Mouse (Mus musculus): ENCODE data around the gene 4921524J17Rik. TPM values are rescaled to one million over a fixed set of nuclear protein-coding genes. Genes with fewer than 3 reads are reported as not detected.

Gene 4921524J17Rik
- total and polyA plus RNA-seq, 3 experiments, result 14.6 to 21.9 TPM; not detected in 1

- no peaks in the 10 kb centered on the region for H3K27me3 ChIP-seq (ENCODE audit: control insufficient read depth in 1 of 2, insufficient read depth in 2 of 2, low read length in 2 of 2)
- no peak within 1 kb of the TSS for H3K27ac ChIP-seq (ENCODE audit: control insufficient read depth, low read depth, low read length)
- H3K4me3 ChIP-seq (ENCODE audit: control insufficient read depth in 1 of 2, insufficient read depth in 1 of 2, low read depth in 2 of 2, low read length in 2 of 2), result no peak within 1 kb of the TSS
- no peak for TF ChIP-seq KAT2A (conservative IDR thresholded peaks at IDR 0.05; ENCODE audit: low read depth, low read length)
- TF ChIP-seq EP300 (IDR thresholded peaks at IDR 0.05; ENCODE audit: low read depth in 1 of 2, low read length in 2 of 2), result no peak
- TF ChIP-seq ZNF384 (IDR thresholded peaks at IDR 0.05; ENCODE audit: low read depth, low read length), result no peak
- no peak for TF ChIP-seq ZC3H11A (IDR thresholded peaks at IDR 0.05; ENCODE audit: low read depth, low read length)
- no peak for TF ChIP-seq USF2 (IDR thresholded peaks at IDR 0.05; ENCODE audit: borderline replicate concordance in 1 of 2, insufficient read depth in 1 of 2, low read depth in 1 of 2, low read length in 2 of 2)
- TF ChIP-seq ZMIZ1 (IDR thresholded peaks at IDR 0.05; ENCODE audit: low read depth, low read length), result no peak
- TF ChIP-seq ZKSCAN1 (IDR thresholded peaks at IDR 0.05; ENCODE audit: low read depth, low read length), result no peak
- no peak for TF ChIP-seq UBTF (IDR thresholded peaks at IDR 0.05; ENCODE audit: borderline replicate concordance, insufficient read depth, low read depth, low read length)
- no peak for TF ChIP-seq NELFE (IDR thresholded peaks at IDR 0.05; ENCODE audit: low read depth, low read length)
- TF ChIP-seq GATA1 (IDR thresholded peaks at IDR 0.05; ENCODE audit: low read depth, low read length), result no peak
- no peak for TF ChIP-seq POLR2A (IDR thresholded peaks at IDR 0.05; ENCODE audit: control insufficient read depth in 1 of 2, insufficient read depth in 1 of 2, low read depth in 1 of 2, low read length in 2 of 2, poor library complexity in 1 of 2)
- H3K36me3 ChIP-seq (ENCODE audit: control insufficient read depth in 1 of 2, insufficient read depth in 2 of 2, low read length in 2 of 2), result peaks cover 0 to 13% of the 10 kb centered on the region in 2 experiments; a peak in 1 of 4 replicates
- H3K9me3 ChIP-seq (replicated peaks; ENCODE audit: insufficient read depth, low read length), result no peaks in the 10 kb centered on the region
- DNase-seq (ENCODE audit: low read depth, low spot score), result no peak
- no peaks in the 10 kb centered on the region for H3K79me2 ChIP-seq (ENCODE audit: control insufficient read depth, insufficient read depth, low read length, poor library complexity)
- H3K9ac ChIP-seq (ENCODE audit: control insufficient read depth, low read depth, low read length, poor library complexity, severe bottlenecking), result no peak within 1 kb of the TSS
- H3K4me1 ChIP-seq (ENCODE audit: control insufficient read depth in 1 of 2, insufficient read depth in 2 of 2, low read length in 2 of 2), result peaks cover 0 to 13% of the 10 kb centered on the region in 2 experiments; a peak in 1 of 4 replicates
These were observed 46.4 kb downstream of the 4921524J17Rik start, which contains the start of gene Mylk3 for GRCm38 (mm10) chr8:85386205-85386604. TSS of gene Mylk3 (minus strand) at chr8:85386345.

- Histone ChIP-seq H3K27me3 (ENCODE audit: control insufficient read depth in 1 of 2, insufficient read depth in 2 of 2, low read length in 2 of 2) (no peaks in the 10 kb centered on the region), H3K27ac (ENCODE audit: control insufficient read depth, low read depth, low read length) (peak overlapping the region; percentile 86), H3K4me3 (ENCODE audit: control insufficient read depth in 1 of 2, insufficient read depth in 1 of 2, low read depth in 2 of 2, low read length in 2 of 2) (peak overlapping the region; percentile 36), H3K4me1 (ENCODE audit: control insufficient read depth in 1 of 2, insufficient read depth in 2 of 2, low read length in 2 of 2) (peaks cover 0 to 34% of the 10 kb centered on the region in 2 experiments; a peak in 3 of 4 replicates), H3K79me2 (ENCODE audit: control insufficient read depth, insufficient read depth, low read length, poor library complexity) (no peaks in the 10 kb centered on the region), H3K36me3 (ENCODE audit: control insufficient read depth in 1 of 2, insufficient read depth in 2 of 2, low read length in 2 of 2) (peaks cover 0 to 32% of the 10 kb centered on the region in 2 experiments; a peak in 2 of 4 replicates), H3K9ac (ENCODE audit: control insufficient read depth, low read depth, low read length, poor library complexity, severe bottlenecking) (peak overlapping the region; percentile 61), H3K9me3 (replicated peaks; ENCODE audit: insufficient read depth, low read length) (no peaks in the 10 kb centered on the region)
- DNase-seq (ENCODE audit: low read depth, low spot score), result peak; percentile 66
- no peak for TF ChIP-seq KAT2A (conservative IDR thresholded peaks at IDR 0.05; ENCODE audit: low read depth, low read length)
- no peak for TF ChIP-seq MYC (IDR thresholded peaks at IDR 0.05; ENCODE audit: low read depth, low read length)
- TF ChIP-seq RCOR1 (IDR thresholded peaks at IDR 0.05; ENCODE audit: low read depth, low read length), result peak; percentile 26
- no peak for TF ChIP-seq CHD1 (IDR thresholded peaks at IDR 0.05; ENCODE audit: low read depth, low read length)
- TF ChIP-seq JUND (IDR thresholded peaks at IDR 0.05; ENCODE audit: low read depth, low read length), result no peak
- 0 out of 2 replicates have a peak, but pooled peaks have one; percentile 51 for TF ChIP-seq TBP (IDR thresholded peaks at IDR 0.05; ENCODE audit: low read depth, low read length)
- TF ChIP-seq GATA1 (IDR thresholded peaks at IDR 0.05; ENCODE audit: low read depth, low read length), result 0 out of 2 replicates have a peak, but pooled peaks have one; percentile 6
- TF ChIP-seq MEF2A (IDR thresholded peaks at IDR 0.05; ENCODE audit: extremely low read depth, insufficient replicate concordance, low read depth, low read length, poor library complexity, severe bottlenecking), result no peak
- TF ChIP-seq ETS1 (IDR thresholded peaks at IDR 0.05; ENCODE audit: low read depth, low read length), result 0 out of 2 replicates have a peak, but pooled peaks have one; percentile 11
- no peak for TF ChIP-seq EP300 (IDR thresholded peaks at IDR 0.05; ENCODE audit: low read depth in 1 of 2, low read length in 2 of 2)
- TF ChIP-seq USF2 (IDR thresholded peaks at IDR 0.05; ENCODE audit: borderline replicate concordance in 1 of 2, insufficient read depth in 1 of 2, low read depth in 1 of 2, low read length in 2 of 2), result no peak
- TF ChIP-seq USF1 (IDR thresholded peaks at IDR 0.05; ENCODE audit: low read depth, low read length), result no peak
These were observed 50.7 kb downstream of the 4921524J17Rik start for GRCm38 (mm10) chr8:85381926-85382325.

Measured in MEL (cell line).